Mouse (Mus musculus): ENCODE data around the gene Glt6d1. TPM values are rescaled to one million over a fixed set of nuclear protein-coding genes. Genes with fewer than 3 reads are reported as not detected.

The Glt6d1 gene
- polyA plus RNA-seq, 1 experiment from 2014 or later = not detected

Other genes starting within 250 kb of the Glt6d1 start
- 2.5 and 3.4 TPM in 2 replicates for gene Mamdc4, start 241.0 kb downstream of the Glt6d1 start, polyA plus RNA-seq (2015; fragmentation: Nextera tagmentation; extraction: Ambion mirVana)
- gene Phpt1, start 240.6 kb downstream of the Glt6d1 start, polyA plus RNA-seq (2015; fragmentation: Nextera tagmentation; extraction: Ambion mirVana) = 180 and 188 TPM in 2 replicates
- 7.1 and 8.4 TPM in 2 replicates for gene Ajm1, start 234.1 kb downstream of the Glt6d1 start, polyA plus RNA-seq (2015; fragmentation: Nextera tagmentation; extraction: Ambion mirVana)
- 65.7 and 74.3 TPM in 2 replicates for gene Rabl6, start 207.3 kb downstream of the Glt6d1 start, polyA plus RNA-seq (2015; fragmentation: Nextera tagmentation; extraction: Ambion mirVana)
- 0.12 and 0.17 TPM in 2 replicates for gene Ccdc183, start 198.2 kb downstream of the Glt6d1 start, polyA plus RNA-seq (2015; fragmentation: Nextera tagmentation; extraction: Ambion mirVana)
- 37.7 and 41.2 TPM in 2 replicates for gene Tmem141, start 193.8 kb downstream of the Glt6d1 start, polyA plus RNA-seq (2015; fragmentation: Nextera tagmentation; extraction: Ambion mirVana)
- gene Fcna, start 187.8 kb downstream of the Glt6d1 start, polyA plus RNA-seq (2015; fragmentation: Nextera tagmentation; extraction: Ambion mirVana) = 2.7 and 3.1 TPM in 2 replicates
- gene Lcn8, start 162.7 kb downstream of the Glt6d1 start, polyA plus RNA-seq (2015; fragmentation: Nextera tagmentation; extraction: Ambion mirVana) = not detected in 2 replicates
- gene Lcn5, start 157.9 kb downstream of the Glt6d1 start, polyA plus RNA-seq (2015; fragmentation: Nextera tagmentation; extraction: Ambion mirVana) = not detected in 2 replicates
- not detected in 2 replicates for gene Lcn6, start 139.1 kb downstream of the Glt6d1 start, polyA plus RNA-seq (2015; fragmentation: Nextera tagmentation; extraction: Ambion mirVana)
- gene Lcn10, start 133.1 kb downstream of the Glt6d1 start, polyA plus RNA-seq (2015; fragmentation: Nextera tagmentation; extraction: Ambion mirVana) = not detected in 2 replicates
- not detected in 2 replicates for gene Obp2a, start 115.8 kb downstream of the Glt6d1 start, polyA plus RNA-seq (2015; fragmentation: Nextera tagmentation; extraction: Ambion mirVana)
- gene Bmyc, start 109.1 kb downstream of the Glt6d1 start, polyA plus RNA-seq (2015; fragmentation: Nextera tagmentation; extraction: Ambion mirVana) = 113 and 121 TPM in 2 replicates
- not detected in 2 replicates for gene Obp2b, start 78.8 kb downstream of the Glt6d1 start, polyA plus RNA-seq (2015; fragmentation: Nextera tagmentation; extraction: Ambion mirVana)
- gene Lcn3, start 50.3 kb downstream of the Glt6d1 start, polyA plus RNA-seq (2015; fragmentation: Nextera tagmentation; extraction: Ambion mirVana) = not detected in 2 replicates
- gene Lcn11, start 38.8 kb downstream of the Glt6d1 start, polyA plus RNA-seq (2015; fragmentation: Nextera tagmentation; extraction: Ambion mirVana) = not detected in 2 replicates
- not detected in 2 replicates for gene Gm13539, start 33.6 kb downstream of the Glt6d1 start, polyA plus RNA-seq (2015; fragmentation: Nextera tagmentation; extraction: Ambion mirVana)
- not detected in 2 replicates for gene Lcn9, start 7.3 kb upstream of the Glt6d1 start, polyA plus RNA-seq (2015; fragmentation: Nextera tagmentation; extraction: Ambion mirVana)
- not detected in 2 replicates for gene Sohlh1, start 31.4 kb upstream of the Glt6d1 start, polyA plus RNA-seq (2015; fragmentation: Nextera tagmentation; extraction: Ambion mirVana)
- 10.7 and 11.3 TPM in 2 replicates for gene Kcnt1, start 47.9 kb upstream of the Glt6d1 start, polyA plus RNA-seq (2015; fragmentation: Nextera tagmentation; extraction: Ambion mirVana)
- 55.6 and 61.4 TPM in 2 replicates for gene Camsap1, start 167.4 kb upstream of the Glt6d1 start, polyA plus RNA-seq (2015; fragmentation: Nextera tagmentation; extraction: Ambion mirVana)
- 116 and 124 TPM in 2 replicates for gene Ubac1, start 205.9 kb upstream of the Glt6d1 start, polyA plus RNA-seq (2015; fragmentation: Nextera tagmentation; extraction: Ambion mirVana)

Measured in neural tube, embryonic 13.5 days (tissue).